Mouse (Mus musculus) liver, embryonic 14 days (tissue): ENCODE results near the gene Gm10972. TPM values are rescaled to one million over a fixed set of nuclear protein-coding genes. Genes with fewer than 3 reads are reported as not detected.

ENCODE experiments used
- polyA plus RNA-seq: library from polyadenylated mRNA; depleted of rRNA; stranded (reverse); fragments of >200 nt; gene quantifications from 2 replicates; pipeline ENCODE4 v1.2.3, GENCODE M21; 2012; rRNA removed

The Gm10972 gene
- not detected in 2 replicates for polyA plus RNA-seq

DNA sequence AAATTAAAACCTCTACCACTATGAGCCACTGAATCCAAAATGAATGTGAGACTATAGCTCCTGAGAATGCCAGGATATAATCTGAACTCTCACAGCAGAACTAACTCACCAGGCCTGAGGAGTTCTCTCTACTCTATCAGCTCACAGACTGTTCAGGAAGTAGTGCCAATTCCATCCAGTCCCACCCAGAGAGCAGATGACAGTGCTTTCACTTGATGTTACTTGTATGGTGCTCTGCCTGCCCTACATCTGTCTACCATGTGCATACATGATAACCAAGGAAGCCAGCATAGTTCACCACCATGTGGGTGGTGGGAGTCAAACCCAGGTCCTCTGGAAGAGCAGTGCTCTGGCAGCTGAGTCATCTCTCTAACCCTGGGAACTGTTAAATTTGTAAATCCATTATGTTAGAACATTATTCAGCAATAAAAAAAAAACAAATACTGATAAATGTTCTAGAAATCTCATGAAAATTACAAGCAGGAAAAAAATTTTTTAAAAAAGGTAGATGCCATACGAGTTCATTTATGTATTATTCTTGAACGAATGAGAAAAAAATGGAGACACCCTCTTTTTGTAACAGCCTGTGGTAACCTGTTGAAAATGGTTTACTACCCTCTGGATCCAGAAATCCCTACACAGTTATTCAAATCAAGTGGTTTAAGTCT is at the start of gene Gm10972:
Gm10972 (plus strand) TSS at position 618 of the 668 bp plus-strand sequence.

DNA sequence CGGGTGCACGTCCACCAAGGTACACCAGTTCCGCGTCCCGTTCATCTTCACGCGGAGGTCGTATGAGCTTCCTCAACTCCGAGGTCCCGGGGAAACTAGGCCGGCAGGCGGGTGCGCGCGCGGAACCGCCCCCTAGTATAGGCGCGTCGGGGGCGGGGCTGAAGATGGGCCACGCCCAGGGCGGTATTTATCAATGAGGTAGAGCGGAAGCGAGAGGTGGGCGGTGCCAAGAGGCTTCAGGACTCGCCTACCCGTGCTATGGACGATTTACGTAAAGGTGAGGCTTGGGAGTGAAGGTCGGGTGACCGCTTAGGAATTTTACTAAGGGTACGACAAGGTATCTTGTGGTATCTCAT is 15.8 kb downstream of the Gm10972 start, which contains the start of gene Tuft1:
Tuft1 (minus strand) TSS at position 133 of the 356 bp plus-strand sequence.

Other genes starting within 250 kb of the Gm10972 start
- 0.01 TPM in 2 replicates for gene Lingo4, start 244.6 kb upstream of the Gm10972 start, polyA plus RNA-seq
- 2.4 and 3.3 TPM in 2 replicates for gene Tdrkh, start 229.8 kb upstream of the Gm10972 start, polyA plus RNA-seq
- 35.3 and 41.5 TPM in 2 replicates for gene Mrpl9, start 199.8 kb upstream of the Gm10972 start, polyA plus RNA-seq
- gene Oaz3, start 199.2 kb upstream of the Gm10972 start, polyA plus RNA-seq, result 0.03 TPM in 1 of 2 replicates, not detected in the other
- 0.02 and 0.15 TPM in 2 replicates for gene Celf3, start 164.8 kb upstream of the Gm10972 start, polyA plus RNA-seq
- gene Riiad1, start 162.8 kb upstream of the Gm10972 start, polyA plus RNA-seq, result 0.12 TPM in 2 replicates
- 6.1 and 6.7 TPM in 2 replicates for gene Snx27, start 60.4 kb upstream of the Gm10972 start, polyA plus RNA-seq
- 5.9 and 6.1 TPM in 2 replicates for gene Tuft1, start 15.8 kb downstream of the Gm10972 start, polyA plus RNA-seq
- 16.9 and 20.6 TPM in 2 replicates for gene Selenbp2, start 50.4 kb downstream of the Gm10972 start, polyA plus RNA-seq
- 5.1 and 5.5 TPM in 2 replicates for gene Cgn, start 143.4 kb downstream of the Gm10972 start, polyA plus RNA-seq
- gene Pogz, start 194.5 kb downstream of the Gm10972 start, polyA plus RNA-seq, result 5.7 and 6.9 TPM in 2 replicates
- gene Psmb4, start 243.8 kb downstream of the Gm10972 start, polyA plus RNA-seq, result 159 and 182 TPM in 2 replicates